Mouse (Mus musculus): ENCODE data around the gene Cdh13. TPM values are rescaled to one million over a fixed set of nuclear protein-coding genes. Genes with fewer than 3 reads are reported as not detected.

Gene Cdh13
- polyA plus RNA-seq, 1 experiment from 2014 or later: 18.5 TPM

GRCm38 (mm10) chr8:119021478-119021877, 737.9 kb downstream of the Cdh13 start:
- 80% methylated on average over 11 of the region's 11 CpGs for WGBS
- DNase-seq (ENCODE audit: low spot score): no peak
- H3K4me2 ChIP-seq (replicated peaks; ENCODE audit: low read depth): no peak overlapping the region
- no peaks in the 10 kb centered on the region for H3K36me3 ChIP-seq (ENCODE audit: control insufficient read depth, insufficient read depth, low read length)
- ATAC-seq (ENCODE audit: low FRiP score, low TSS enrichment): no peak
- H3K4me3 ChIP-seq (ENCODE audit: low read depth, low read length): no peak overlapping the region
- no peak overlapping the region for H3K9ac ChIP-seq (ENCODE audit: low read length)
- no peaks in the 10 kb centered on the region for H3K4me1 ChIP-seq (replicated peaks; ENCODE audit: control insufficient read depth, insufficient read depth)
- no peak for TF ChIP-seq EP300 (optimal IDR thresholded peaks at IDR 0.05)
- no peak for TF ChIP-seq CTCF (IDR thresholded peaks at IDR 0.05; ENCODE audit: low read depth)
- no peaks in the 10 kb centered on the region for H3K9me3 ChIP-seq (ENCODE audit: control insufficient read depth, low read length)
- H3K27ac ChIP-seq (replicated peaks): no peak overlapping the region
- no peaks in the 10 kb centered on the region for H3K27me3 ChIP-seq (ENCODE audit: control insufficient read depth, insufficient read depth, low read length)

DNA sequence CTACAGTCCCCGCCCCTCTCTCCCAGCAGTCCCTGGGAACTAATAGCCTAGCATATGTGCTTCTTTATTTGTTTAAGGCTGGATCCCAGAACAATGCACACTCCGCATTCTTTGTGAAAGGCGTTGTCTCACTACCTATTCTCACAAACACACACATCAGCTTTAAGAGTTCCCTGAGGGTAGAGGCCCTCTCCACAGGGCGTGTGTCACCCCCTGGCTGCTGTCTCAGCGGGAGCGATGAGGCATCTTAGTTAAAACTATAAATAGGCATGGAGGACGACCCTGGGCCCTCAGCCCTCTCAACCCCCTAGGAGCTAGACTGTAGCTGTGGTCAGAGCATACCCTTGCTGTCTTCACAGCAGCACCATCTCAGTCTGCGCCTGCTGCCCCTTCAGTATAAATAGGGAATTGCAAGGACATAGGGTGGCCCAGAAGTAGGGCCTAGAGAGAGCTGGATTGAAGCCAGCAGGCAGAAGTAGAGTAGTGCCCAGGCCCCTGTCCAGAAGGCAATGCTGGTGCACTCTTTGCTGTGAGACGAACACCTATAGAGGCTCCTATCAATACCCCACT, 738.9 kb downstream of the Cdh13 start:
- no peaks in the 10 kb centered on the region for H3K36me3 ChIP-seq (ENCODE audit: control insufficient read depth, insufficient read depth, low read length)
- TF ChIP-seq EP300 (optimal IDR thresholded peaks at IDR 0.05) (no peak), CTCF (IDR thresholded peaks at IDR 0.05; ENCODE audit: low read depth) (peak; percentile 41)
- H3K4me1 ChIP-seq (replicated peaks; ENCODE audit: control insufficient read depth, insufficient read depth): no peaks in the 10 kb centered on the region
- ATAC-seq (ENCODE audit: low FRiP score, low TSS enrichment) (no peak), DNase-seq (ENCODE audit: low spot score) (no peak)
- H3K27ac ChIP-seq (replicated peaks): no peak overlapping the region
- H3K9ac ChIP-seq (ENCODE audit: low read length): no peak overlapping the region
- H3K27me3 ChIP-seq (ENCODE audit: control insufficient read depth, insufficient read depth, low read length): no peaks in the 10 kb centered on the region
- H3K9me3 ChIP-seq (ENCODE audit: control insufficient read depth, low read length): no peaks in the 10 kb centered on the region
- no peak overlapping the region for H3K4me2 ChIP-seq (replicated peaks; ENCODE audit: low read depth)
- no peak overlapping the region for H3K4me3 ChIP-seq (ENCODE audit: low read depth, low read length)
- WGBS: 55% methylated on average over 9 of the region's 9 CpGs

GRCm38 (mm10) chr8:119033398-119033797, 749.9 kb downstream of the Cdh13 start:
- H3K4me2 ChIP-seq (replicated peaks; ENCODE audit: low read depth): no peak overlapping the region
- no peak overlapping the region for H3K9ac ChIP-seq (ENCODE audit: low read length)
- no peak overlapping the region for H3K27ac ChIP-seq (replicated peaks)
- no peak overlapping the region for H3K4me3 ChIP-seq (ENCODE audit: low read depth, low read length)
- ATAC-seq (ENCODE audit: low FRiP score, low TSS enrichment) (no peak), DNase-seq (ENCODE audit: low spot score) (no peak)
- H3K27me3 ChIP-seq (ENCODE audit: control insufficient read depth, insufficient read depth, low read length): no peaks in the 10 kb centered on the region
- H3K4me1 ChIP-seq (replicated peaks; ENCODE audit: control insufficient read depth, insufficient read depth): no peaks in the 10 kb centered on the region
- WGBS: 84% methylated on average over 11 of the region's 11 CpGs
- TF ChIP-seq CTCF (IDR thresholded peaks at IDR 0.05; ENCODE audit: low read depth): no peak
- no peaks in the 10 kb centered on the region for H3K36me3 ChIP-seq (ENCODE audit: control insufficient read depth, insufficient read depth, low read length)
- H3K9me3 ChIP-seq (ENCODE audit: control insufficient read depth, low read length): no peaks in the 10 kb centered on the region

GRCm38 (mm10) chr8:119034037-119034436, 750.5 kb downstream of the Cdh13 start:
- TF ChIP-seq EP300 (optimal IDR thresholded peaks at IDR 0.05) (no peak), CTCF (IDR thresholded peaks at IDR 0.05; ENCODE audit: low read depth) (no peak)
- H3K9me3 ChIP-seq (ENCODE audit: control insufficient read depth, low read length): no peaks in the 10 kb centered on the region
- no peak overlapping the region for H3K27ac ChIP-seq (replicated peaks)
- H3K9ac ChIP-seq (ENCODE audit: low read length): no peak overlapping the region
- ATAC-seq (ENCODE audit: low FRiP score, low TSS enrichment): no peak
- no peak overlapping the region for H3K4me2 ChIP-seq (replicated peaks; ENCODE audit: low read depth)
- 92% methylated on average over 3 of the region's 3 CpGs for WGBS
- no peaks in the 10 kb centered on the region for H3K27me3 ChIP-seq (ENCODE audit: control insufficient read depth, insufficient read depth, low read length)
- DNase-seq (ENCODE audit: low spot score): no peak
- no peaks in the 10 kb centered on the region for H3K4me1 ChIP-seq (replicated peaks; ENCODE audit: control insufficient read depth, insufficient read depth)
- H3K4me3 ChIP-seq (ENCODE audit: low read depth, low read length): no peak overlapping the region
- H3K36me3 ChIP-seq (ENCODE audit: control insufficient read depth, insufficient read depth, low read length): no peaks in the 10 kb centered on the region

- Histone ChIP-seq H3K4me2 (replicated peaks; ENCODE audit: low read depth) (no peak overlapping the region), H3K36me3 (ENCODE audit: control insufficient read depth, insufficient read depth, low read length) (no peaks in the 10 kb centered on the region), H3K9me3 (ENCODE audit: control insufficient read depth, low read length) (no peaks in the 10 kb centered on the region), H3K4me3 (ENCODE audit: low read depth, low read length) (no peak overlapping the region), H3K27me3 (ENCODE audit: control insufficient read depth, insufficient read depth, low read length) (no peaks in the 10 kb centered on the region), H3K27ac (replicated peaks) (no peak overlapping the region), H3K4me1 (replicated peaks; ENCODE audit: control insufficient read depth, insufficient read depth) (no peaks in the 10 kb centered on the region), H3K9ac (ENCODE audit: low read length) (no peak overlapping the region)
- no peak for ATAC-seq (ENCODE audit: low FRiP score, low TSS enrichment)
- TF ChIP-seq EP300 (optimal IDR thresholded peaks at IDR 0.05) (no peak), CTCF (IDR thresholded peaks at IDR 0.05; ENCODE audit: low read depth) (no peak)
- no peak for DNase-seq (ENCODE audit: low spot score)
- 73% methylated on average over 7 of the region's 7 CpGs for WGBS
Observed at GRCm38 (mm10) chr8:119035126-119035525, 751.6 kb downstream of the Cdh13 start.

DNA sequence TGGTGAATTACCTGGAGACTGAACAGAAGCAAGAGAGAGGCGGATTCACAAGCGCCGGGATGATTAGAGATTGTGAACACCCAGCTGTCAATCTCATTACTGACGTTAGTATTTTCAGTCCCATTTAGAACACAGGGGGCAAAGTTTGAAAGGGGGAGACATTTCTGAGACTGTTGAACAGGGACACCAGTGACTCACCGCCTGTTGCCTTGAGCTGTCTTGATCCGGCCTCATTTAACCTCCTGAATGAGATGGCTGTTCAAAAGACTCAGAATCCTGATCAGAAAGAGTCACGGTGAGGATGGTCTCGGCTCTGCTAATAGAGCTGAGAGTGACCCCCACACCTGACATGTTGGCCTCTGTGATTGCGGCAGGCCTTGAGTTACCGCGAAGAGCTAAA, 754.0 kb downstream of the Cdh13 start:
- WGBS: 87% methylated on average over 11 of the region's 11 CpGs

More for the DNA sequence above, 754.0 kb downstream of the Cdh13 start:
- Histone ChIP-seq H3K36me3 (ENCODE audit: control insufficient read depth, insufficient read depth, low read length) (no peaks in the 10 kb centered on the region), H3K27me3 (ENCODE audit: control insufficient read depth, insufficient read depth, low read length) (no peaks in the 10 kb centered on the region), H3K4me2 (replicated peaks; ENCODE audit: low read depth) (no peak overlapping the region), H3K9ac (ENCODE audit: low read length) (no peak overlapping the region), H3K4me3 (ENCODE audit: low read depth, low read length) (no peak overlapping the region), H3K27ac (replicated peaks) (no peak overlapping the region), H3K4me1 (replicated peaks; ENCODE audit: control insufficient read depth, insufficient read depth) (no peaks in the 10 kb centered on the region), H3K9me3 (ENCODE audit: control insufficient read depth, low read length) (no peaks in the 10 kb centered on the region)
- DNase-seq (ENCODE audit: low spot score) (no peak), ATAC-seq (ENCODE audit: low FRiP score, low TSS enrichment) (no peak)
- TF ChIP-seq EP300 (optimal IDR thresholded peaks at IDR 0.05) (no peak), CTCF (IDR thresholded peaks at IDR 0.05; ENCODE audit: low read depth) (no peak)

Data from stomach, postnatal 0 days (tissue).